8 mouse cellular contexts compared by ENCODE assay signal in genomic region chr13:24802131-24802691, GRCm38 (mm10). TPM values are rescaled to one million over a fixed set of nuclear protein-coding genes. Genes with fewer than 3 reads are reported as not detected.
A peak's percentile ranks its signal among the peaks of the same experiment; 100 is the strongest.
DNase-seq lines count a peak whose midpoint lies in the region; ATAC-seq lines count a peak whose summit lies in the region.

No protein-coding gene starts in this region.

- H3K4me1 ChIP-seq in kidney, embryonic 14.5 days (ENCODE audit: control insufficient read depth, insufficient read depth, low read length): peaks cover 19% of the 10 kb centered on the region
- H3K4me1 ChIP-seq in lung, embryonic 15.5 days: peaks cover 25% of the 10 kb centered on the region; the same call in 1 of the 2 replicates
- H3K4me1 ChIP-seq in neural tube, embryonic 14.5 days (ENCODE audit: control insufficient read depth, insufficient read depth, low read length): peaks cover 24% of the 10 kb centered on the region

- H3K36me3 ChIP-seq in kidney, embryonic 14.5 days (ENCODE audit: control insufficient read depth, insufficient read depth, low read length): peaks cover 20% of the 10 kb centered on the region
- peaks cover 9% of the 10 kb centered on the region for H3K36me3 ChIP-seq in lung, embryonic 15.5 days
- peaks cover 6% of the 10 kb centered on the region; the same call in 1 of the 2 replicates for H3K36me3 ChIP-seq in neural tube, embryonic 14.5 days (ENCODE audit: control insufficient read depth, insufficient read depth, low read length)

- peak overlapping the region; percentile 86 for H3K4me2 ChIP-seq in kidney, embryonic 14.5 days (replicated peaks; ENCODE audit: low read depth, low read length)
- H3K4me2 ChIP-seq in lung, embryonic 15.5 days: peak overlapping the region; percentile 89
- H3K4me2 ChIP-seq in neural tube, embryonic 14.5 days (ENCODE audit: low read depth, low read length): peak overlapping the region; percentile 81

- H3K9ac ChIP-seq in kidney, embryonic 14.5 days (ENCODE audit: low read depth, low read length): peak overlapping the region; percentile 98
- peak overlapping the region; percentile 95 for H3K9ac ChIP-seq in lung, embryonic 15.5 days
- peak overlapping the region; percentile 85 for H3K9ac ChIP-seq in neural tube, embryonic 14.5 days (replicated peaks; ENCODE audit: low read depth, low read length)

- DNase-seq in ovary, postnatal 36 days (ENCODE audit: low spot score): peak; percentile 23
- no peak for DNase-seq in ovary, adult 18-20 months (ENCODE audit: low spot score)
- DNase-seq in cerebellum, postnatal 14 days: peak; percentile 37 to 40
- peak; percentile 22 to 49 for DNase-seq in thymus, postnatal 36 days

- no peaks in the 10 kb centered on the region for H3K27me3 ChIP-seq in kidney, embryonic 14.5 days (ENCODE audit: control insufficient read depth, insufficient read depth, low read length)
- no peaks in the 10 kb centered on the region for H3K27me3 ChIP-seq in lung, embryonic 15.5 days
- H3K27me3 ChIP-seq in neural tube, embryonic 14.5 days (ENCODE audit: control insufficient read depth, insufficient read depth, low read length): no peaks in the 10 kb centered on the region

- peak; percentile 40 for ATAC-seq in granulocyte monocyte progenitor cell, adult 5-6 weeks (replicated peaks; ENCODE audit: poor library complexity, severe bottlenecking)
- ATAC-seq in kidney, embryonic 14.5 days (ENCODE audit: low FRiP score, low TSS enrichment): no peak
- ATAC-seq in lung, embryonic 15.5 days (ENCODE audit: borderline replicate concordance, extremely low read depth, low FRiP score, low TSS enrichment): no peak
- no peak for ATAC-seq in neural tube, embryonic 14.5 days (ENCODE audit: low read depth)

- H3K9me3 ChIP-seq in kidney, embryonic 14.5 days (ENCODE audit: control insufficient read depth, low read length): no peaks in the 10 kb centered on the region
- no peaks in the 10 kb centered on the region for H3K9me3 ChIP-seq in lung, embryonic 15.5 days
- H3K9me3 ChIP-seq in neural tube, embryonic 14.5 days (ENCODE audit: control insufficient read depth, low read length): no peaks in the 10 kb centered on the region

- peak overlapping the region; percentile 100; the same call in 1 of the 2 replicates for H3K27ac ChIP-seq in kidney, embryonic 14.5 days (ENCODE audit: low read depth, low read length)
- peak overlapping the region; percentile 100 for H3K27ac ChIP-seq in lung, embryonic 15.5 days
- H3K27ac ChIP-seq in neural tube, embryonic 14.5 days (ENCODE audit: low read depth, low read length): no peak overlapping the region

- under 1% methylated on average over 26 of the region's 26 CpGs for WGBS in kidney, embryonic 14.5 days
- under 1% methylated on average over 26 of the region's 26 CpGs for WGBS in lung, embryonic 15.5 days
- WGBS in neural tube, embryonic 14.5 days: under 1% methylated on average over 26 of the region's 26 CpGs

- H3K4me3 ChIP-seq in kidney, embryonic 14.5 days (ENCODE audit: low read length): peak overlapping the region; percentile 98
- H3K4me3 ChIP-seq in lung, embryonic 15.5 days: peak overlapping the region; percentile 88
- H3K4me3 ChIP-seq in neural tube, embryonic 14.5 days (ENCODE audit: low read depth, low read length): peak overlapping the region; percentile 64

RNA-seq across cellular contexts. Expression of gene BC005537, which starts 0.8 kb away (rescaled TPM):
- total RNA-seq in granulocyte monocyte progenitor cell, adult 5-6 weeks (2014; fragmentation: Nextera tagmentation): 166 and 184 TPM in 2 replicates
- total RNA-seq in granulocyte monocyte progenitor cell, adult 5-6 weeks (2017): 57.0 and 63.6 TPM in 2 replicates
- polyA plus RNA-seq in kidney, embryonic 14.5 days (2014; fragmentation: Nextera tagmentation; extraction: Ambion mirVana): 35.3 and 41.5 TPM in 2 replicates
- polyA plus RNA-seq in lung, embryonic 15.5 days (2015; fragmentation: Nextera tagmentation; extraction: Ambion mirVana): 16.8 and 19.0 TPM in 2 replicates
- polyA plus RNA-seq in neural tube, embryonic 14.5 days (2014; fragmentation: Nextera tagmentation; extraction: Ambion mirVana): 34.3 and 51.9 TPM in 2 replicates

RNA-seq across cellular contexts. Expression of gene Acot13, which starts 29.1 kb away (rescaled TPM):
- 37.7 and 40.4 TPM in 2 replicates for total RNA-seq in granulocyte monocyte progenitor cell, adult 5-6 weeks (2014; fragmentation: Nextera tagmentation)
- 41.8 and 46.1 TPM in 2 replicates for total RNA-seq in granulocyte monocyte progenitor cell, adult 5-6 weeks (2017)
- polyA plus RNA-seq in kidney, embryonic 14.5 days (2014; fragmentation: Nextera tagmentation; extraction: Ambion mirVana): 81.8 and 91.6 TPM in 2 replicates
- polyA plus RNA-seq in lung, embryonic 15.5 days (2015; fragmentation: Nextera tagmentation; extraction: Ambion mirVana): 65.4 and 68.6 TPM in 2 replicates
- polyA plus RNA-seq in neural tube, embryonic 14.5 days (2014; fragmentation: Nextera tagmentation; extraction: Ambion mirVana): 47.8 and 51.2 TPM in 2 replicates

RNA-seq across cellular contexts. Expression of gene Tdp2, which starts 29.3 kb away (rescaled TPM):
- total RNA-seq in granulocyte monocyte progenitor cell, adult 5-6 weeks (2014; fragmentation: Nextera tagmentation): 48.4 and 84.7 TPM in 2 replicates
- 51.8 and 57.7 TPM in 2 replicates for total RNA-seq in granulocyte monocyte progenitor cell, adult 5-6 weeks (2017)
- 68.8 and 79.9 TPM in 2 replicates for polyA plus RNA-seq in kidney, embryonic 14.5 days (2014; fragmentation: Nextera tagmentation; extraction: Ambion mirVana)
- polyA plus RNA-seq in lung, embryonic 15.5 days (2015; fragmentation: Nextera tagmentation; extraction: Ambion mirVana): 57.6 and 58.9 TPM in 2 replicates
- polyA plus RNA-seq in neural tube, embryonic 14.5 days (2014; fragmentation: Nextera tagmentation; extraction: Ambion mirVana): 33.9 and 36.0 TPM in 2 replicates

RNA-seq across cellular contexts. Expression of gene Gmnn, which starts 40.5 kb away (rescaled TPM):
- total RNA-seq in granulocyte monocyte progenitor cell, adult 5-6 weeks (2014; fragmentation: Nextera tagmentation): 148 and 183 TPM in 2 replicates
- 214 and 286 TPM in 2 replicates for total RNA-seq in granulocyte monocyte progenitor cell, adult 5-6 weeks (2017)
- 134 and 174 TPM in 2 replicates for polyA plus RNA-seq in kidney, embryonic 14.5 days (2014; fragmentation: Nextera tagmentation; extraction: Ambion mirVana)
- polyA plus RNA-seq in lung, embryonic 15.5 days (2015; fragmentation: Nextera tagmentation; extraction: Ambion mirVana): 114 and 123 TPM in 2 replicates
- polyA plus RNA-seq in neural tube, embryonic 14.5 days (2014; fragmentation: Nextera tagmentation; extraction: Ambion mirVana): 9.9 and 16.5 TPM in 2 replicates

RNA-seq across cellular contexts. Expression of gene D130043K22Rik, which starts 42.7 kb away (rescaled TPM):
- not detected in 2 replicates for total RNA-seq in granulocyte monocyte progenitor cell, adult 5-6 weeks (2014; fragmentation: Nextera tagmentation)
- total RNA-seq in granulocyte monocyte progenitor cell, adult 5-6 weeks (2017): not detected in 2 replicates
- 0.29 and 0.64 TPM in 2 replicates for polyA plus RNA-seq in kidney, embryonic 14.5 days (2014; fragmentation: Nextera tagmentation; extraction: Ambion mirVana)
- polyA plus RNA-seq in lung, embryonic 15.5 days (2015; fragmentation: Nextera tagmentation; extraction: Ambion mirVana): 0.13 and 0.25 TPM in 2 replicates
- 6.1 and 7.0 TPM in 2 replicates for polyA plus RNA-seq in neural tube, embryonic 14.5 days (2014; fragmentation: Nextera tagmentation; extraction: Ambion mirVana)
